Mouse (Mus musculus): ENCODE measurements at regions not wholly inside any gene's neighbourhood (a gene's known extent, or its start where the extent isn't known, plus 50 kb on each side); places are given as distances from the start of the nearest gene placed in this dataset.

DNA sequence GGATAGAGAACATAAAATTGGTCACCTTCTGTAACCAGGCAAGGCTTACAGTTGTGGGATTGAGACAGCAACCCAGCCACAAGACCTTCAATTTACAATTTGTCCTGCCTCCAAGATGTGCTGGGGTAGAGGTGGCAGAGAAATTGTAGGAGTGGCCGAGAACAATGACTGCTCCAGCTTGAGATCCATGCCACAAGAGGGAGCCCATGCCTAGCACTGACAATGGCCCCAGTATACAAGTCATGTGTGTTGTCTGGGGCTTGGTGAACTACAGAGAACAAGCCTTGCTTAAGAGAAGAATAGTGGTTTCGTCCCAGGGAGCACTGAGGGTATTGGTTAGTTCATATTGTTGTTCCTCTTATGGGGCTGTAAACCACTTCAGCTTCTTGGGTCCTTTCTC is 146.6 kb upstream of the Sel1l start:
- in situ Hi-C loops (cut with MboI; ENCODE audit: low sequenced_read_pairs in 2 of 2, unreplicated experiment in 2 of 2) = no loop called here
- H3K4me3 ChIP-seq (ENCODE audit: insufficient read depth in 1 of 2, low read depth in 1 of 2, low read length in 2 of 2, poor library complexity in 1 of 2, severe bottlenecking in 1 of 2) = no peak overlapping the region
- no peaks in the 10 kb centered on the region for H3K36me3 ChIP-seq (ENCODE audit: control insufficient read depth, insufficient read depth, low read length, poor library complexity, severe bottlenecking)
- H3K4me1 ChIP-seq (ENCODE audit: control insufficient read depth in 2 of 2, insufficient read depth in 2 of 2, low read length in 2 of 2, poor library complexity in 1 of 2) = no peaks in the 10 kb centered on the region
- no peaks in the 10 kb centered on the region for H3K9me3 ChIP-seq (ENCODE audit: control insufficient read depth, insufficient read depth, low read depth, low read length)
- no peak overlapping the region for H3K27ac ChIP-seq (ENCODE audit: insufficient read depth, low read depth, low read length, poor library complexity, severe bottlenecking)
- no peak for DNase-seq (ENCODE audit: low read depth, low spot score)
- no peak overlapping the region for H3K9ac ChIP-seq (ENCODE audit: insufficient read depth, low read depth, low read length, poor library complexity, severe bottlenecking)
- no peak for TF ChIP-seq MAFK (IDR thresholded peaks at IDR 0.05; ENCODE audit: insufficient read depth, low read depth, low read length)

DNA sequence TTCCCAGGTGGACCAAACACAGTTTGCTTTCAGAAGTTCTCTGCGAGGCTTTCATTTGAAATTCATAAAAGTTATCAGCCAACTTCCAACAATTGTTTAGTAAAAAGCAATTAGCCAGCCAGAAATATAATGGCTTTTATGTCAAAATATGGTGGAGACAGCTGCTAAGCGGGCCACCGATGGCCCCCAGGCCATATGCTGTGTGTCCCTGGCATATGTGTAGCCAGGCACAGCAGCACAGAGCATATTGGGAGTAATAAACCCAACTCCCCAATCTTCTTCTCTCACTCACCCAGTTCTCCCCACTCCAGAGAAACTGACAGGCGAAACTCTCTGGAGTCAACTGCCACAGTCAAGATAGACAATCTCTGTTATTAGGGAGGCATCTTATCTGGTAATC is 137.5 kb upstream of the Sel1l start:
- TF ChIP-seq MAFK (IDR thresholded peaks at IDR 0.05; ENCODE audit: insufficient read depth, low read depth, low read length) = no peak
- TF ChIP-seq ZC3H11A (IDR thresholded peaks at IDR 0.05; ENCODE audit: borderline replicate concordance, low read depth, low read length) = no peak
- no peak for TF ChIP-seq ZNF384 (IDR thresholded peaks at IDR 0.05; ENCODE audit: low read depth, low read length)
- no peak for TF ChIP-seq HCFC1 (IDR thresholded peaks at IDR 0.05; ENCODE audit: borderline replicate concordance, insufficient read depth, low read length)
- no peak for TF ChIP-seq CHD2 (IDR thresholded peaks at IDR 0.05; ENCODE audit: low read depth, low read length)
- H3K4me3 ChIP-seq (ENCODE audit: insufficient read depth in 1 of 2, low read depth in 1 of 2, low read length in 2 of 2, poor library complexity in 1 of 2, severe bottlenecking in 1 of 2) = no peak overlapping the region
- no peak overlapping the region for H3K27ac ChIP-seq (ENCODE audit: insufficient read depth, low read depth, low read length, poor library complexity, severe bottlenecking)
- H3K36me3 ChIP-seq (ENCODE audit: control insufficient read depth, insufficient read depth, low read length, poor library complexity, severe bottlenecking) = no peaks in the 10 kb centered on the region
- H3K4me1 ChIP-seq (ENCODE audit: control insufficient read depth in 2 of 2, insufficient read depth in 2 of 2, low read length in 2 of 2, poor library complexity in 1 of 2) = peaks cover 0 to 4% of the 10 kb centered on the region in 2 experiments; a peak in 2 of 4 replicates
- no peaks in the 10 kb centered on the region for H3K9me3 ChIP-seq (ENCODE audit: control insufficient read depth, insufficient read depth, low read depth, low read length)
- H3K9ac ChIP-seq (ENCODE audit: insufficient read depth, low read depth, low read length, poor library complexity, severe bottlenecking) = no peak overlapping the region
- in situ Hi-C loops (cut with MboI; ENCODE audit: low sequenced_read_pairs in 2 of 2, unreplicated experiment in 2 of 2) = no loop called here
- no peak for DNase-seq (ENCODE audit: low read depth, low spot score)

DNA sequence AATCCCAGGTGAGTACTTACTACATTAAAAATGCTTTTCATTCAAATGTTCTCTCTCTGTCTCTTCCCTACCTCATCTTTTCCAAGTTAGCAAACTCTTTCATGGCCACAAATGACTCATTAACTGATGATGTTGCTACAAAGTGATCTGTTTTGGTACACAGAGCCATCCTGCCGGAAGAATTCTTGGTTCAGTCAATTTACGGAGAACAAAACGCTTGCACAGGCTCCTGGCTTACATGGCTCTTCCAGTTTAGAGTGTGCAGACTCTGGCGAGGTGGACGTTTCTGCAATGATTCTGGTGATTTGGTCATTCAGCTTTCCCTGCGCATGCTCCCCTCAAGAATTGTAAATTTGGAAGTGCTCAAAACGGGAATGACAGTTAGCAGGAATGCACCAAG is 131.4 kb upstream of the Sel1l start:
- Histone ChIP-seq H3K27ac (ENCODE audit: insufficient read depth, low read depth, low read length, poor library complexity, severe bottlenecking) (no peak overlapping the region), H3K9ac (ENCODE audit: insufficient read depth, low read depth, low read length, poor library complexity, severe bottlenecking) (no peak overlapping the region), H3K4me1 (ENCODE audit: control insufficient read depth in 2 of 2, insufficient read depth in 2 of 2, low read length in 2 of 2, poor library complexity in 1 of 2) (peaks cover 0 to 4% of the 10 kb centered on the region in 2 experiments; a peak in 2 of 4 replicates), H3K9me3 (ENCODE audit: control insufficient read depth, insufficient read depth, low read depth, low read length) (no peaks in the 10 kb centered on the region), H3K36me3 (ENCODE audit: control insufficient read depth, insufficient read depth, low read length, poor library complexity, severe bottlenecking) (no peaks in the 10 kb centered on the region), H3K4me3 (ENCODE audit: insufficient read depth in 1 of 2, low read depth in 1 of 2, low read length in 2 of 2, poor library complexity in 1 of 2, severe bottlenecking in 1 of 2) (no peak overlapping the region)
- TF ChIP-seq ZC3H11A (IDR thresholded peaks at IDR 0.05; ENCODE audit: borderline replicate concordance, low read depth, low read length) (no peak), MAFK (IDR thresholded peaks at IDR 0.05; ENCODE audit: insufficient read depth, low read depth, low read length) (no peak), HCFC1 (IDR thresholded peaks at IDR 0.05; ENCODE audit: borderline replicate concordance, insufficient read depth, low read length) (no peak), ZNF384 (IDR thresholded peaks at IDR 0.05; ENCODE audit: low read depth, low read length) (no peak), CHD2 (IDR thresholded peaks at IDR 0.05; ENCODE audit: low read depth, low read length) (no peak)
- in situ Hi-C loops (cut with MboI; ENCODE audit: low sequenced_read_pairs in 2 of 2, unreplicated experiment in 2 of 2) = no loop called here
- DNase-seq (ENCODE audit: low read depth, low spot score) = no peak

DNA sequence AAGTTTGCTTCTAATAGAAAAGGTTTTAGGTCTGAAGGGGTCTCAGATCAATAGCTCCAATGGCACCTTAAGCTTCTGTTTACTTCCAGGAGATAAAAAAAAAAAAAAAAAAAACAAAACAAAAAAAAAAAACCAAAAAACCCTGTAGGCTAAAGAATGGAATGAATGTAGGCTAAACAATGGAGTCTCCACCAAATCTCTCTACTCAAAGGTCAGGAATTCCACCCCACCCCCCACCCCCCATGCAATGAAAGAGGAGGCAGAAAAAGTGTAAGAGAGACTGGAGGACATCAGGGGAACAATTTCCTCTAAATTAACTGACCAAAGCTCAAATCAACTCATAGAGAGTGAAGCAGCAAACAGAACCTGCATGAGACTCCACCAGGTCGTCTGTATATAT is 122.1 kb upstream of the Sel1l start:
- Histone ChIP-seq H3K4me3 (ENCODE audit: insufficient read depth in 1 of 2, low read depth in 1 of 2, low read length in 2 of 2, poor library complexity in 1 of 2, severe bottlenecking in 1 of 2) (no peak overlapping the region), H3K9me3 (ENCODE audit: control insufficient read depth, insufficient read depth, low read depth, low read length) (no peaks in the 10 kb centered on the region), H3K27ac (ENCODE audit: insufficient read depth, low read depth, low read length, poor library complexity, severe bottlenecking) (no peak overlapping the region), H3K36me3 (ENCODE audit: control insufficient read depth, insufficient read depth, low read length, poor library complexity, severe bottlenecking) (no peaks in the 10 kb centered on the region), H3K4me1 (ENCODE audit: control insufficient read depth in 2 of 2, insufficient read depth in 2 of 2, low read length in 2 of 2, poor library complexity in 1 of 2) (peaks cover 0 to 3% of the 10 kb centered on the region in 2 experiments; a peak in 1 of 4 replicates), H3K9ac (ENCODE audit: insufficient read depth, low read depth, low read length, poor library complexity, severe bottlenecking) (no peak overlapping the region)
- DNase-seq (ENCODE audit: low read depth, low spot score) = peak; percentile 21
- no peak for TF ChIP-seq MAFK (IDR thresholded peaks at IDR 0.05; ENCODE audit: insufficient read depth, low read depth, low read length)
- no peak for TF ChIP-seq HCFC1 (IDR thresholded peaks at IDR 0.05; ENCODE audit: borderline replicate concordance, insufficient read depth, low read length)
- 0 out of 2 replicates have a peak, but pooled peaks have one; percentile 34 for TF ChIP-seq CHD2 (IDR thresholded peaks at IDR 0.05; ENCODE audit: low read depth, low read length)
- no peak for TF ChIP-seq ZC3H11A (IDR thresholded peaks at IDR 0.05; ENCODE audit: borderline replicate concordance, low read depth, low read length)
- peak; percentile 97 for TF ChIP-seq ZNF384 (IDR thresholded peaks at IDR 0.05; ENCODE audit: low read depth, low read length)
- in situ Hi-C loops (cut with MboI; ENCODE audit: low sequenced_read_pairs in 2 of 2, unreplicated experiment in 2 of 2) = no loop called here

DNA sequence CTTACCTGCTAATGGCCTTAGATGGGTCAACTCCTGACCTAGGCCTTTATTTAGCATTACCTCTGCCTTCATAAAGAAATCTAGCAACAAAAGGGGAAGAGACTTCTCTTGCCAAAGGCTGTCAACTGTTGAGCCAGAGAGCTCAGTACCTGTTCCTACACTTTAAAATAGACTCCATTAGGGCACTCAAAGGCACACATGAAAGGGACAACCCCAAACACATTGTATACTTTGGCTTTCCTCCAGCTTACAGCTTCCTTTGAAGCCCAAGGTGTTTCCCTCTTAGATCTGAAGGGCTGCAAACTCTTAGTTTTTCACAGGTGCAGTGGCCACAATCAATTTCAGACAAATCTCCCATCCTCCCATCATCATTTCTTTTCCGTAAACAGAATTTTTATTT is 117.0 kb upstream of the Sel1l start:
- DNase-seq (ENCODE audit: low read depth, low spot score) = no peak
- no peaks in the 10 kb centered on the region for H3K4me1 ChIP-seq (ENCODE audit: control insufficient read depth in 2 of 2, insufficient read depth in 2 of 2, low read length in 2 of 2, poor library complexity in 1 of 2)
- no peak overlapping the region for H3K4me3 ChIP-seq (ENCODE audit: insufficient read depth in 1 of 2, low read depth in 1 of 2, low read length in 2 of 2, poor library complexity in 1 of 2, severe bottlenecking in 1 of 2)
- H3K36me3 ChIP-seq (ENCODE audit: control insufficient read depth, insufficient read depth, low read length, poor library complexity, severe bottlenecking) = no peaks in the 10 kb centered on the region
- H3K27ac ChIP-seq (ENCODE audit: insufficient read depth, low read depth, low read length, poor library complexity, severe bottlenecking) = no peak overlapping the region
- TF ChIP-seq HCFC1 (IDR thresholded peaks at IDR 0.05; ENCODE audit: borderline replicate concordance, insufficient read depth, low read length) (no peak), MAFK (IDR thresholded peaks at IDR 0.05; ENCODE audit: insufficient read depth, low read depth, low read length) (no peak), CHD2 (IDR thresholded peaks at IDR 0.05; ENCODE audit: low read depth, low read length) (no peak), ZNF384 (IDR thresholded peaks at IDR 0.05; ENCODE audit: low read depth, low read length) (no peak), ZC3H11A (IDR thresholded peaks at IDR 0.05; ENCODE audit: borderline replicate concordance, low read depth, low read length) (no peak)
- in situ Hi-C loops (cut with MboI; ENCODE audit: low sequenced_read_pairs in 2 of 2, unreplicated experiment in 2 of 2) = no loop called here
- no peak overlapping the region for H3K9ac ChIP-seq (ENCODE audit: insufficient read depth, low read depth, low read length, poor library complexity, severe bottlenecking)
- no peaks in the 10 kb centered on the region for H3K9me3 ChIP-seq (ENCODE audit: control insufficient read depth, insufficient read depth, low read depth, low read length)

All from ES-E14 (cell line).